Mouse (Mus musculus): ENCODE data around the gene Kdm4d. TPM values are rescaled to one million over a fixed set of nuclear protein-coding genes. Genes with fewer than 3 reads are reported as not detected.
"Not testable (repeated sequence)": the region's sequence is repeated elsewhere in the genome, so short reads cannot be mapped to it uniquely, and the experiment has no call there.

Gene Kdm4d
- not detected for total RNA-seq (2022)

DNA sequence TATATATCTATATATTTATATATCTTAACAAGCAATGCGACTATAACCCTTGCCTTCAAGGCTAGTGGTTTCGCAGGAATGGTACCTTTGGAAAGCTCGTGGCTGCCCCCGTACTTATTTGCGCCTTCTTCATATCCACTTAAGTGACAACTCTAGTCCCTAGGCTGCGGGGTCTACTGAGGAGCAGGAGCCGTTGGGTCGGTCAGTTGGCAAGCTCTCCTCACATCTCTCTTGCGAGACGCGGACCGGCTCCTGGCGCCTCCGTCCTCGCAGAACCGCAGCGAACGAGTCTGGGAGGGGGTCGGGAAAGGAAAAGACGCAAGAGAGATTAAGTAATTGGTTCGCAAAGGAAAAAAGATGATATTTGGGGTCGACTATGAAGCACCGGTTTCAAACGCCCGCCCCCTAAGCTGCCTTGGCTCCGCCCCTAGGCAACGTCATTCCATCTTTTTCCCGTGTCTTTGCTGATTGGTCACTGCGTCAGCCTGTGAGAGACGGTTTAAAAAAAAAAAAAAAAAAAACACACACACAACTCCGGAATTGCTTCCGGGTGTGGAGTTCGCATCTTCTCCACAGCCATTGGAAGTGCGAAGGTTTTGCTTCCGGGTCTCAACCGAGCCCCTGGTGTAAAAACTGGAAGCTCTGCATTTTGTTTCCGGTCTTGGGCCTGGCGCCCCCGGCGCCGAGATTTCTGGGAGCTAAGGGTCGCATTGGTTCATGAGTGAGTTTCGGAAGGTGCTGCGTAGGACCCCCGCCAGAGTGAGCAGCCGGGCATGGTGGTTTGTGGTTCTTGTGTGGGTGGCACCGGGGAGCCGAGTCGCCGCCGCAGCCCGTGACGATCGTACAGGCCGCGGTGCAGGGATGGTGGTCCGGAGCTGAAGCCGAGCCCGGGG, at the start of gene Kdm4d, which contains the start of gene Cwc15:
Gene Kdm4d (minus strand): TSS at position 460 of the 893 bp plus-strand sequence.
Gene Cwc15 (plus strand): TSS at position 595 of the 893 bp plus-strand sequence.
- peak; percentile 84 to 91 for DNase-seq (ENCODE audit: low spot score in 2 of 2)

DNA sequence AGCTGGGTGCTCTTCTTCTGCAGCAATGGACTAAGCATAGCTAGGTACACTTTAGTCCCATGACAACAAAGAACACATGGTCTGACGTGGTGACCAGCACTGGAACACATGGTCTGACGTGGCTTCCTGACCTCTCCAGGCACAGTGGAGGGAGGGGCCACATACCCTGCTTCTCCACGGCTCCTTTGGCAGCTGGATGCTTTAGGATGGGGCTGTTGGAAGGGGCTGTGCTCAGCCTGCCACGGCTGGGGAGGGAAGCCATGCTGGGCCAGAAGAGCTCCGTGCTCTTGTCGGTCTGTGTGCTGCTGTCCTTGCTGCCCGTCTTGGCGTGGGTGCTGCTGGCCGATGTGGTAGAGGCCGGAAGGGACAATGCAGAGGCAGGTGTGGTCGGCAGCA, 48.1 kb upstream of the Kdm4d start:
- no peak for DNase-seq (ENCODE audit: low spot score in 2 of 2)

DNA sequence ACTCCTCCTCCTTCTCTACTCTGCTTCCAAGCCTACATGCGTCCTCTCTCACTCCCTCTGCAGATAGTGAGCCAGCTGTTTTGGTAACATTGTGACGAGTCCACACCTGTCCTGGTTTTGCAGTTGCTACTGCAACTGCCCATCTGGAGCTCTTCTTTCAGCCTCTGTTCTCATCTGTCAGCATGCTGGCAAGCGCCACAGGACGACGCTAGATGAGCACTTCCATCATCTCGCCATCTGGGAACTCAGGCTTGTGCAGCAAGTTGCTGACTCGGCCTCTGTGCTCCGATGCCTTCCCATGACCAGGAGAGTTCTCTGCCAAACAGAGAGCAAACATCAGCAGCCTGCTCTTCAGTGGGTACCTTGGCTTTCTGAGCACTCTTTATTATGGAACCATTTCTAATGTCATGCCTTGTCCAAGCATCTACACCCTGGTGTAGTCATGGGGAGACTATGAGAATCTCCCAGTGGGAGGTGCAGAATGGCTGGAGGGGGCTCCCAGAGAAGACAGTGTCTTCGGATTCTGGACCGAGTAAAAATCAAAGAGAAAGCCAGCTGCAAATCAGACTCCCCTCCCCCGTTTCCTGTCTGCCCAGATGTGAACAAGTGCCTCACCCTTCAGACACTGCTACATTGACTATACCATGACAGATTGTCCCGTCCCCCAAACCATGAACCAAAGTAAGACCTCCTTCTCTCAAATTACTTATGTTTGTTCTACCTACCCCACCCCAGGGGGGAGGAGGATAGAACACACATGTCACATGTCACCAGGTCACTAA, 47.5 kb upstream of the Kdm4d start:
- peak; percentile 52 to 70 for DNase-seq (ENCODE audit: low spot score in 2 of 2)

DNA sequence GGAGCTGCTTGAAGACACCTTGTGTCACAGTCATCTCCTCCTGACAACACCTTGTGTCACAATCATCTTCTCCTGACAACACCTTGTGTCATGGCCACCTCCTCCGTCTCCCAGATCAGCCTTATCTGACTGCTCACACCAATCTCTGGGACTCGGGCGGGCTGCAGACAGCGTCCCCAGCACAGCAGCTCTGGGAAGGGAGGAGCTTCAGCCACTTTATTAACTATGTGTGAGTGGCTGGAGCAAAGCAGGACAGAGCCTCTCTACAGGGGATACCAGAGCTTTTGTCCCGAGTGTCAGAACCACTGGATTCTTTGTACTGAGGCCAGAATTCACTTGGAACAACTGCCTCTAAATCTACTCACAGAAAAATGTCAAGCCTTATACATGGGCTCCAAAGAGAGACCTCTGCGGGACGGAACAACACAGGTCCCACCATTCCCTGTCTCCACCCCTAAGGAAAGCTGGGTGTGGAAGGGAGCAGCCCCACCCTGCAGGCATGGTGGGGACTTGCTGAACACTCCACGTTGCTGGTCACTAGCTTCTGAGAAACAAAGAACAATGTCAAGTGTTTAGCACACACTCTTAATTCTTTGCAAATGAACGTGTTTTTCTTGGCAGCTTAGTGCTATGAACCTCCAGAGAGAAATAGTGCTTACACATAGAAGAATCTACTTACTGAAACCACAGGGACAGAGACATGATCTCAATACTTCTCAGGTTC, 43.9 kb upstream of the Kdm4d start:
- DNase-seq (ENCODE audit: low spot score in 2 of 2): no peak

DNA sequence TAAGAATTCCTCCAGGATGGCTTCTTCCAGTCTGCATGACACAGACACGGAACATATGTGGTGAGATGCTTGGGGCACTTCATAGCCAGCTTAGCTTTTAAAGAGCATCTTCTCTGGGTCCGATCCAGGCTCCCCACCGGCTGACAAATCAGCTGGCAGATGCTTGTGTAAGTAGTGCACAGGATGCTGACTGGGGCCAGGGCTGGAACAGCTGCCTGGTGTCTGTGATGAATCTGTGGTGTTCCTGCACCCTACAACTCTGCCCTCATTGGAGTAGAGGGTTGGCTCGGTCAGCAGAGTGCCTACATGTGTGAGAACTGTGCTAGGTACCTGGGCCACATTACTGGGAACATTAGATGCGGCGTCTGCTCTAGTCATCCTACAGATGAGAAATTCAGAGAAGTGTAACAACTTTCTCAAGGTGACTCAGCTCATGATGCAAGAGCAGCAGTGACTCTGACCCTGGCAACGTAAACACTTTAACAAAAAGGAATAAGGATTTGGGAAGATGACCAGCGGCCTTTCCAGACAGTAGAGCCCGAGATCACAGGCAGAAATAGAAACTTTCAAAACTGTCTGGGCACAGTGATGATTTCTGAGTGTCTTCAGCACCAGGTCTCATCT, 34.7 kb upstream of the Kdm4d start:
- DNase-seq (ENCODE audit: low spot score in 2 of 2): no peak

DNA sequence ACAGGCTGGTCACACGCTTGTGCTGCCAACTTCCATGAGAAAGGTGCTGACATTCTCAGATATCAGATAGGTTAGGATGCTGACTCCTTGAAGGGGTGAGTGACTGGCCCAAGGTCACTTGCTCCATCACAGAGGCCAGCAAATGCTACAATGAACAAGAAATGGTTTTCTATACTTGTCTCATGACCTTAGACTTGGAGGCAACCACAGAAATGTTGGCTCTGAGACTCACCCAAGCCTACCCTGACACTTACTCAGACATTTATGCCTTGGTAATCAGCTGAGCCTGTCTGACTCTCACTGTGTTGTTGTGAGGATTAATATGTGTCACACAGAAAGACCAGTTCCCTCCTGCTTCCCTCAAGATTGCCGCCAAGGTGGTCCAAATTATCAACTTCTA, 33.4 kb upstream of the Kdm4d start:
- no peak for DNase-seq (ENCODE audit: low spot score in 2 of 2)

DNA sequence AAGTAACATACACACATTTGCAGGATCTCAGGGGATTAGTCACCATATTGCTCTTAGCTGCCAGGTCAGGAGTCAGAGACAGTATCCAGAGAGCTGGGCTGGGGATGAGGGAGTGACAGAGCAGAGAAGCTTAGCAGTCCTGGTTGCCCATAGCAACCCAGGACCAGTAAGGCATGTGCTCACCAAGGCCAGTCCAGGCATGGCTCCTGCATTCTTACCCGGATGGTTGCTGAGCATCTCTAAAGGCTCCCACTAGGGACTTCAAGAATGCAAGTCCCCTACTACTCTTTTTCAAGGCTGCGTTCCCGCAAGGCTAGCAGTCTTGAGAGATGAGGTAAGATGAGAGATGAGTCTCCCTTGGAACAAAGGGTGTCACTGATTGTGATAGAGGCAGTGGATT, 32.0 kb upstream of the Kdm4d start:
- DNase-seq (ENCODE audit: low spot score in 2 of 2): no peak

DNA sequence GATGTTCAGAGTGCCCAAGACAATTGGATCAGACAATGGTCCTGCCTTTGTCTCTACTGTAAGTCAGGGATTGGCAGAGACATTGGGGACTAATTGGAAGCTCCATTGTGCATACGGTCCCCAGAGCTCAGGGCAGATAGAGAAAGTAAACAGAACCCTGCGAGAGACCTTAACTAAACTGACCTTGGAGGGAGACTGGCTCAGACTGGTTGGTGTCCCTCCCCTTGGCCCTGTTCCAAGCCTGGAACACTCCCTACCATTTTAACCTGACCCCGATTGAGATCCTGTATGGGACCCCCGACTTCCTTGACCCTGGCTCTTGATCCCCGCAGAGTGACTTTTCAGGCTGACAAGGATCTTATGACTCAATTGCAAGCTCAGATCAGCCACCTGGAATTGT, 29.7 kb upstream of the Kdm4d start:
- no peak for DNase-seq (ENCODE audit: low spot score in 2 of 2)

DNA sequence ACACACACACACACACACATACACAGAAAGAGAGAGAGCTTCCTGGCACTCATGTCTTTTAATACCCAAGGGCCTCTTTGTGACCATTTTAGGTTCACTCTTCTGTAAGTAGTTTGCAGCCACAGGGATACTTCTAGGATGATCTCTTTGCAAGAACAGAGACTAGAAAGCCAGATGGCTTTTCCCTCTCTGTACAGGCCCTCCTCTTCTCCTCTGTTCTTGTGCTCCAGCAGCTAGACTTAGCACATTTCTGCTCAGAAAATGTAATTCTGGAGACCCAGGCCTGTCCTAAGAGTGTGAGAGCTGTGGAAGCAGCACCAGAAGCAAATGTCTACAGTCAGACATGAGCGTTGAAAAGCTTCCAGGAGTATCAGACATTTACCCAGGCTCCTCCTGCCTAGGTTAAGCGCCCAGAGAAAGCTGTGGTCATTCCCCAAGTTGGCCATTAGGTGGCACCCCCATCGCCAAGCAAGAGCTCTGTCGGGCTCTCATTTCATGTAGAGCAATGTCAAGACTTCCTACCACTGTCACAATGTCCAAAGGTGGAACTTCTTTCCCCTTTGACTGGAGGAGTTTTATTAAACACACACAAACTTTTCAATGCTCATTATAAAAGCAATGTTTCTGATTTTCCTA, 23.2 kb upstream of the Kdm4d start:
- DNase-seq (ENCODE audit: low spot score in 2 of 2): peak; percentile 64 to 74

DNA sequence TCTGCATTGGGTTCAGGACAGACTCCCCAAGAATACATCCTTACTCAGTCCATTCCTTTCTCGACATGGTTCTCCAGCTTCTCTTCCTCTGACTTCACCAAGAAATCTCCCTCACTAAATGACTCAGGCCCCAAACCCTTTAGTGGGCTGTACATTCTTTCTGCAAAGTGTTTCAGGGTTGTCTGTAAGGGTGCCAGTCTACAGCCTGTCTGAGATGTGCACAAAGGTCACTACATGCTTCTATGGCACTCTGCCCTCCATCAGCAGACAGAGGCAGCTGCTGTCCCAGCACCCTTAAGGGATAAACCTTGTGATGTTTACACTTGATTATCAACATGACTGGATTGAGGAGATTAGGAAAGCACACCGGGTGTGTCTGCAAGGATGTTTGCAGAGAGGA, 21.4 kb upstream of the Kdm4d start:
- DNase-seq (ENCODE audit: low spot score in 2 of 2): no peak

DNA sequence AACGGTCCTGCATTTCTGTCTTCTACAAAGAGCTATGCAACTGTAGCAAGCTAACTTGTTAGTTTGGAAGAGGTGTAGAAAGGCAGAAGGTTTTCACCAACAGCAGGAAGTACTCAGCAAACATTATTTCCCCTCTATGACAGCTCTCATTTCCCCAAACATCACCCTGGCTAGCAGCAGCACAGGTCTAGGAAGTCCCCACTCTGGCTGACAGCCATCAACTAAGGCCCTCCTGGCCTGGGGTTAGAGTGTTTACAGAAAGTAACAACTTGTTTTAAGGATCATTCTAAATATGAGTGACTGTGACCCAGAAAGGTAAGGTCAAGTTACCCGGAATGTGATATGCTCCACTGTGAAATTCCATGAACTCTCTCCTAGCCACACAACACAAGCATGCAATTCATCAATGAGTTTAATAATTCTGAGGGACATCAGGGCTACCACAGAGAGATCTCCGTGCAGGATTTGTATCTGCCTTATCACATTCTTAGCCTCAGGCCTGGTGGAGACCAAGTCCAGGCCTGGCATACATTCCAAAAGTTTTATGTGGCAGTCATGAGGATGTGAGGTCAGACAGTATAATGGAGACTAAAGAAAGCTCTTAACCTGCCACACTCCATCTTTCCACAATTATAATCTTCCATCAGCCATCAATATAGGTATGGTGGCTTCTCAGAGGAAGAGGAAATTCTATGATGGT, 20.8 kb upstream of the Kdm4d start:
- no peak for DNase-seq (ENCODE audit: low spot score in 2 of 2)

DNA sequence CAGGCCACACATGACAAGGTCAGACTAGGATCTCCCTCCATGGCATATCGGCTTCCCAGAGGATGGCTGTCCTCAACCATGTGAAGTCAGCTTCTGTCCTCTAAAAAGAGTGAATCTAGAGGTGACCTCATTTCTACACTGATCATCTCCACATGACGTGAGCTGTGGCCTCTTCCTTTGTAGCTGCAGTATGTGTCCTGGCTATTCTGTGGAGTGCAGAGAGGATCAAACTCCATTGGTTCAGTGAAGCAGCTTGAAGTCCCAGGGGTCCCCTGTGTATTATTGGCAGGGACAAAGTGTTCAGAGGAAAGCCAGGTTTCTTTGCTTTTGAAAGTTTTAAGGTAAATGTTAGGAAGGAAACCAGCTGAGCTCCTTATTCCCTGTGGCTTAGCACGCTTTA, 17.8 kb upstream of the Kdm4d start:
- no peak for DNase-seq (ENCODE audit: low spot score in 2 of 2)

DNA sequence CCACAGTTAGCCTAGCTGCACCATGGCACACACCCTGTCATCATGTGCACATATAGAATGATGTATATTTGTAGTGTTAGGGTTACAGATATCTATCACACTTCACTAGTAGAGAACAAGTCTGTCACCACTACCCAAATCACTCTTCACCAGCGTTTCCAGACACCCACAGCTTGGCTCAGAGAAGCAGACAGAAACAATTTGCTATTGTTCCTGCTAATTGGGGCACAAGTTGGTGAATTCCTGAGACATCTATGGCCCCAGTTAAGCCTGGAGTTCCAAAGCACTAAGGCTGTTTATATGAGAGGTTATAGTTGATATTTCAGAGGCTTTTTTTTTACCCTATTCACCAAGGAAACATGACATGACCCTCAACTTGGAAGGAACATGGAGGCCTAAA, 17.0 kb upstream of the Kdm4d start:
- no peak for DNase-seq (ENCODE audit: low spot score in 2 of 2)

DNA sequence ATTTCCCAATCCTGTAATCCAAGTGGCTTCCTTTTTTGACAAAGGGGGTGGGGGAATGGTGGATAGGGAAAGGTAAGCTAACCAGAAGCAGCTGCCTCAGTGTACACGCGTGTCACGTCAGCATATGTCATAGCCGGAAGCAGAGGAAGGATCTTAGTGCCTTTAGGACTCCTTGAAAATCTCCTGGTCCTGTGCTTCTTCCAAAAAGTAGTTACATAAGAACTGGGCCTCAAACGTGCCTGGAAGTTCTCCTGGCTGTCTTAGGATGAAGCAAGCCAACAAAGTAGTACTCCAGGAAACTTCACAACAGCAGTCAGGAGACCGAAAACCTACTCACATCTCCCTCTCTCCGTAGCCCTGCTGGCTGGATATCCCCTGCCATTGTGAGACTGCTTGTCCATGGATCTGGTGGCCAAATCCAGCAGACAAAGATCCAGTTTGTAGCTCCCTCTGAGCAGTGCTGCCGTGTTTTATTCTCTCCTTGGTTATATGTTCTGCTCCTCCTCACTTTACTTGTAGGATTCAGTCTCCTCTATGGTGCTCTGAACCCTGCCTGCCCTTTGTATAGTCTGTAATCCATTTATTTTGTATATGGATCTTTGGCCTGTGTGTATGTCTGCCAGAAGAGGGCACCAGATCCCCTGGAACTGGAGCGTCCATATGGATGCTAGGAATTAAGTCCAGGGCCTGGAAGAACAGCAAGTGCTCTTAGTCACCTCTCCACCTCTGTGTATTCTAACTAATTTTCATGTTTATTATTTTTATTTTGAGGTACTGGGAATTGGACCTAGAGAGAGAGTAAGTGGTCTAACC, 12.6 kb upstream of the Kdm4d start:
- DNase-seq (ENCODE audit: low spot score in 2 of 2): no peak

DNA sequence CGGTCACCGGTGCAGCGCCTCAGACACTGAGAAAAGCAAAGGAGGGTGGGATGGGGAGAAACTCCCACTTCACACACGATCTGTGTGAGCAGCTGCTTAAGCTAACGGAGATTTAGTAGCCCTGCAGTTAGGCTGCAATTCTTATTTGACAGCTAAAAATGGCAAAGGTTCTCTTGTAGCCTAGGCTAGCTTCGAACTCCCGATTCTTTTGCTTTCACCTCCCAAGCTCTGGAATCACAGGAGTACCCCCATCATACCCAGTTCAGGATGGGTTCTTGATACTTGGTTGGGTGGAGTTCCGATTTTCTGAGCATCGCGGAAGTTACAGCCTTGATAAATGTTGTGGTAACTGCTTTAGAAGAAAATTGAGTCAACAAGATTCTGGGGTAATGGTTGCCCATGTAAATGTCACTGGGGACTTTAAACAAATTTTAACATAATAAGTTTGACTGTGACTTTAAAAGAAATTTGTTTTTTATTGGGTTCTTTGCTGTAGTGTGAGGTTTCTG, 688 bp upstream of the Kdm4d start:
- no peak for DNase-seq (ENCODE audit: low spot score in 2 of 2)

DNA sequence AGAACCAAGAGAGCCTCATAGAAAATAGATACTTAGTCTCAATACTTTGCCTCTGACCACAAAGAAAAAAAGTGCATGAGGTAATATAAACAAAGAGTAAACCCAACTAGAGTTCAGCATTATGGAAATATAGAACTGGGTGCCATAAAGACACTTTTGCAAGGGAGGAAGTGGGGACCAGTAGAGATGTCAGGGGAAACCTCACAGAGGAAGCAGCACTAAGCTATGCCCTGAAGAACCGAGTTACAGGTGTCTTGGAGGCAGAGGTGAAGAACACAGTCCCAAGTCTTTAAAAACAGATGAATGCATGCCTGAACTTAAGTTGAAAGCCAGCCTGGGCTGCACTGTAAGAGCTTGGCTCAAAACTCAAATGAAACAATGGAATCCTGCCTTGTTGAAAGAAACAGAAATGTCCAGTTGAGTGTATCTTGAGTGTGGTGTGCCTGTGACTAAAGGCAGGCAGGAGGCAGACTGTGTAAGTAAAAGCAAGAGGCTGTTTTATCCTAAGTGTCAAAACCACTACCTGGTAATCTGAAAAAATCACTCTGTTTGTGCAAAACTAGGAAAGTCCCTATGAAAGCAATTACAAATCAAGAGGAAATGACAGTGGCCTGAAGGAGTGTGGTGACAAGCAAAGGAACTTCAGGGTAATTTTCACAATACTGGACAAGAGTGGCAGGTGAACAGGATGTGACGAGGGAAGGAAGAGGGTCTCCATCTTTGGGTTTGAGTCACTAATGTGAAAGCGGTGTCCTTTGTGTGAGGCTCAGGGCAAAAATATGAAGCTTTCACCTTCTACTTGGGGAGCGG, 1.2 kb downstream of the Kdm4d start:
- no peak for DNase-seq (ENCODE audit: low spot score in 2 of 2)

DNA sequence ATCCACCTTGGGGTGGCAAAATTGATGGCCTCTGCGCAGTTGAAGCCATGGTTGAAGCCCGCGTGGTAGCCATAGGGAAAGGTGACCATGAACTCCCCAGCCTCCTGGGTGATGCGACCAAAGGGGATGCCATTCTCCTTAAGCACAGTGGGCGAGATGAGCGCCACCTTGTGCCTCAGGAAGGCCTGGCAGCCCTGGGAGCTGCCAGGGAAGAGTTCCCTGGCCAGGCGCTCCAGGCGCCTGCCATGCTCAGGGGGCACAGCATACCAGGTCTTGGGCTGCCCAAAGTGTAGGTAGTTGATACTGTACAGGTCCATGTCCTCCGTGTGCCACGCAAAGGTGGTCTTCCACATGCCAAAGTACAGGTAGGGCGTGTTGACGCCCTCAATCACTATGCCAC, 36.6 kb downstream of the Kdm4d start:
- not testable (repeated sequence) for DNase-seq (ENCODE audit: low spot score in 2 of 2)

DNA sequence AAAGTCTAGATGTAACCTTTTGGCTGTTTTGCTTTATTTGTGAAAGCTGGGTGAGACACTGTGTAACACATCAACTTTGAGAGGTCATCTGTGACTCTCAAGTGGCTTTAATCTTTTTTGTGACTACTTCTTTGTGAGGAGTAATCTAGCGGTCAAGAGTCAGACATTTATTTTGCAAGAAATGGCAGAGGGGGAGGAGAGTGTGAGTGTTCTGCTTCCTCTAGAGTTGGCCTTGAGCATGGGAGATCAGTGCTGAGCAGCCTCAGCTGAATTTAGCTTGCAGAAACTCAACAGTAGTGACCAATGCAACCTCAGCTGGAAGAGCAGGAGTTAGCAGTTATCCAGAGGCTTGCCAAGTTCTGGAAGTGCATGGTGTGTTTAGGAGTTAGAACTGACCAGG, 37.7 kb downstream of the Kdm4d start:
- DNase-seq (ENCODE audit: low spot score in 2 of 2): not testable (repeated sequence)
